Mouse (Mus musculus) megakaryocyte, embryonic 14.5 days (primary cell): Measurements from ENCODE around the gene Muc5ac. TPM values are rescaled to one million over a fixed set of nuclear protein-coding genes. Genes with fewer than 3 reads are reported as not detected.

Source experiments
- H3K27me3 ChIP-seq: replicated peaks from 2 replicates; pipeline ENCODE3; 2012; ENCODE audit warnings: inconsistent platforms
- H3K36me3 ChIP-seq: replicated peaks from 2 replicates; pipeline ENCODE3; 2012; ENCODE audit warnings: low read length, inconsistent platforms, mixed read lengths
- H3K4me1 ChIP-seq: 2 replicates; pipeline ENCODE4 v1.6.1; 2012; ENCODE audit warnings: inconsistent platforms
- H3K4me3 ChIP-seq: replicated peaks from 2 replicates; pipeline ENCODE3; 2012; ENCODE audit warnings: moderate library complexity, mild to moderate bottlenecking, inconsistent platforms
- H3K9me3 ChIP-seq: 2 replicates; pipeline ENCODE4 v1.6.1; 2012; ENCODE audit warnings: inconsistent platforms
- FLI1 ChIP-seq: IDR thresholded peaks from 2 replicates; pipeline ENCODE4 v1.6.1; 2012; ENCODE audit warnings: low read length, inconsistent platforms, mixed read lengths
- GATA1 ChIP-seq: IDR thresholded peaks from 3 replicates; pipeline ENCODE4 v1.6.1; 2012; ENCODE audit warnings: mixed read lengths, low read length, inconsistent platforms, borderline replicate concordance
- polyA plus RNA-seq: library from polyadenylated mRNA; stranded (reverse); fragments of >175 nt; gene quantifications from 2 replicates; pipeline ENCODE4 v1.2.3, GENCODE M21; 2012; ENCODE audit warnings: low replicate concordance; ENCODE audit not compliant: insufficient read depth

The Muc5ac gene
- polyA plus RNA-seq = not detected in 2 replicates

- Histone ChIP-seq H3K9me3 (no peaks in the 10 kb centered on the region), H3K27me3 (peaks cover 99% of the 10 kb centered on the region), H3K4me1 (no peaks in the 10 kb centered on the region), H3K36me3 (no peaks in the 10 kb centered on the region), H3K4me3 (no peak within 1 kb of the TSS)
- no peak for TF ChIP-seq FLI1
- TF ChIP-seq GATA1 = no peak
Observed at GRCm38 (mm10) chr7:141788677-141789452, at the start of gene Muc5ac. Gene Muc5ac (plus strand): TSS chr7:141788972.

- Histone ChIP-seq H3K27me3 (peaks cover 67% of the 10 kb centered on the region), H3K4me1 (no peaks in the 10 kb centered on the region), H3K4me3 (no peak overlapping the region), H3K9me3 (no peaks in the 10 kb centered on the region), H3K36me3 (no peaks in the 10 kb centered on the region)
- TF ChIP-seq GATA1 (no peak), FLI1 (no peak)
Observed at GRCm38 (mm10) chr7:141747451-141748100, 41.2 kb upstream of the Muc5ac start.

- Histone ChIP-seq H3K36me3 (no peaks in the 10 kb centered on the region), H3K9me3 (no peaks in the 10 kb centered on the region), H3K4me3 (no peak overlapping the region), H3K4me1 (peaks cover 7% of the 10 kb centered on the region), H3K27me3 (peaks cover 85% of the 10 kb centered on the region)
- TF ChIP-seq FLI1 (no peak), GATA1 (no peak)
Observed at GRCm38 (mm10) chr7:141752513-141752912, 36.3 kb upstream of the Muc5ac start.

- 0 out of 2 replicates have a peak, but pooled peaks cover 5% of the 10 kb centered on the region for H3K9me3 ChIP-seq
Observed at GRCm38 (mm10) chr7:141755831-141756230, 32.9 kb upstream of the Muc5ac start.

GRCm38 (mm10) chr7:141758291-141758690 lies 30.5 kb upstream of the Muc5ac start:
- Histone ChIP-seq H3K36me3 (no peaks in the 10 kb centered on the region), H3K27me3 (peaks cover 62% of the 10 kb centered on the region), H3K4me1 (peaks cover 43% of the 10 kb centered on the region), H3K4me3 (no peak overlapping the region), H3K9me3 (0 out of 2 replicates have a peak, but pooled peaks cover 5% of the 10 kb centered on the region)
- TF ChIP-seq GATA1 (no peak), FLI1 (no peak)

More at GRCm38 (mm10) chr7:141755831-141756230, 32.9 kb upstream of the Muc5ac start:
- no peak for TF ChIP-seq FLI1
- no peak for TF ChIP-seq GATA1
- Histone ChIP-seq H3K36me3 (no peaks in the 10 kb centered on the region), H3K4me1 (peaks cover 32% of the 10 kb centered on the region), H3K27me3 (peaks cover 71% of the 10 kb centered on the region), H3K4me3 (no peak overlapping the region)

GRCm38 (mm10) chr7:141770521-141770920 lies 18.3 kb upstream of the Muc5ac start:
- no peak for TF ChIP-seq FLI1
- no peak for TF ChIP-seq GATA1
- Histone ChIP-seq H3K27me3 (peaks cover 80% of the 10 kb centered on the region), H3K9me3 (no peaks in the 10 kb centered on the region), H3K4me1 (peaks cover 14% of the 10 kb centered on the region), H3K36me3 (no peaks in the 10 kb centered on the region), H3K4me3 (no peak overlapping the region)

- peaks cover under 1% of the 10 kb centered on the region for H3K9me3 ChIP-seq
- H3K4me1 ChIP-seq = peaks cover 14% of the 10 kb centered on the region
- TF ChIP-seq GATA1 (no peak), FLI1 (no peak)
- H3K4me3 ChIP-seq = no peak overlapping the region
- peaks cover 79% of the 10 kb centered on the region for H3K27me3 ChIP-seq
- H3K36me3 ChIP-seq = no peaks in the 10 kb centered on the region
Observed at GRCm38 (mm10) chr7:141770988-141771387, 17.8 kb upstream of the Muc5ac start.

- H3K36me3 ChIP-seq = no peaks in the 10 kb centered on the region
- peaks cover 79% of the 10 kb centered on the region for H3K27me3 ChIP-seq
- no peak overlapping the region for H3K4me3 ChIP-seq
- peaks cover 14% of the 10 kb centered on the region for H3K4me1 ChIP-seq
- no peak for TF ChIP-seq FLI1
- TF ChIP-seq GATA1 = no peak
- H3K9me3 ChIP-seq = peaks cover 12% of the 10 kb centered on the region
Observed at GRCm38 (mm10) chr7:141772058-141772557, 16.7 kb upstream of the Muc5ac start.

GRCm38 (mm10) chr7:141774855-141775254 lies 13.9 kb upstream of the Muc5ac start:
- Histone ChIP-seq H3K27me3 (peaks cover 91% of the 10 kb centered on the region), H3K36me3 (no peaks in the 10 kb centered on the region), H3K9me3 (peaks cover 19% of the 10 kb centered on the region), H3K4me3 (no peak overlapping the region), H3K4me1 (peaks cover 14% of the 10 kb centered on the region)
- TF ChIP-seq GATA1 = no peak
- TF ChIP-seq FLI1 = no peak

- Histone ChIP-seq H3K27me3 (peaks cover 90% of the 10 kb centered on the region), H3K9me3 (peaks cover 19% of the 10 kb centered on the region), H3K4me1 (peaks cover 9% of the 10 kb centered on the region), H3K4me3 (no peak overlapping the region), H3K36me3 (no peaks in the 10 kb centered on the region)
- no peak for TF ChIP-seq GATA1
- no peak for TF ChIP-seq FLI1
Observed at GRCm38 (mm10) chr7:141776199-141776598, 12.6 kb upstream of the Muc5ac start.
